Mouse (Mus musculus) kidney, embryonic 14.5 days (tissue): ENCODE measurements around the gene Zdhhc13. TPM values are rescaled to one million over a fixed set of nuclear protein-coding genes. Genes with fewer than 3 reads are reported as not detected.

Experiments
- ATAC-seq: fragments of 200-750 bp; cut with Nextera tagmentation; 2 replicates; pipeline ENCODE4 v1.8.0; 2017; ENCODE audit warnings: moderate number of reproducible peaks, mild to moderate bottlenecking, moderate TSS enrichment, moderate library complexity; ENCODE audit not compliant: low FRiP score, low TSS enrichment
- H3K27ac ChIP-seq: fragments of 300-500 bp; sonication (generic); 2 replicates; pipeline ENCODE4 v1.5.1; 2014; ENCODE audit warnings: low read depth, mild to moderate bottlenecking, low read length, moderate library complexity, mixed read lengths
- H3K27me3 ChIP-seq: fragments of 300-500 bp; sonication (generic); 2 replicates; pipeline ENCODE4 v1.6.1; 2014; ENCODE audit warnings: mild to moderate bottlenecking, low read length; ENCODE audit not compliant: control insufficient read depth, insufficient read depth
- H3K36me3 ChIP-seq: fragments of 300-500 bp; sonication (generic); 2 replicates; pipeline ENCODE4 v1.6.1; 2014; ENCODE audit warnings: low read length, mixed read lengths; ENCODE audit not compliant: control insufficient read depth, insufficient read depth
- H3K4me1 ChIP-seq: fragments of 300-500 bp; sonication (generic); 2 replicates; pipeline ENCODE4 v1.6.1; 2014; ENCODE audit warnings: low read length, mixed read lengths; ENCODE audit not compliant: control insufficient read depth, insufficient read depth
- H3K4me2 ChIP-seq: fragments of 300-500 bp; sonication (generic); replicated peaks from 2 replicates; pipeline ENCODE4 v1.6.1; 2014; ENCODE audit warnings: low read depth, mild to moderate bottlenecking, low read length
- H3K4me3 ChIP-seq: fragments of 300-500 bp; sonication (generic); 2 replicates; pipeline ENCODE4 v1.5.1; 2014; ENCODE audit warnings: mild to moderate bottlenecking, low read length
- H3K9ac ChIP-seq: fragments of 300-500 bp; sonication (generic); 2 replicates; pipeline ENCODE4 v1.6.1; 2014; ENCODE audit warnings: low read depth, mild to moderate bottlenecking, low read length, moderate library complexity
- H3K9me3 ChIP-seq: fragments of 300-500 bp; sonication (generic); 2 replicates; pipeline ENCODE4 v1.6.1; 2016; ENCODE audit warnings: low read length; ENCODE audit not compliant: control insufficient read depth
- WGBS: fragments of 180-500 bp; shearing (Covaris S2); extraction: QIAGEN DNeasy Blood & Tissue Kit; methylation state at CpG from one replicate; pipeline ENCODE4 v1.1.7; 2014; 5-methylcytosine and 5-hydroxymethylcytosine counted together
- polyA plus RNA-seq: library from polyadenylated mRNA; unstranded; fragments of >200 nt; fragmentation: Nextera tagmentation; extraction: Ambion mirVana; gene quantifications from 2 replicates; pipeline ENCODE4 v1.2.1, GENCODE M21; 2014

Gene Zdhhc13
- polyA plus RNA-seq, 1 experiment from 2014 or later, result 52.8 TPM

DNA sequence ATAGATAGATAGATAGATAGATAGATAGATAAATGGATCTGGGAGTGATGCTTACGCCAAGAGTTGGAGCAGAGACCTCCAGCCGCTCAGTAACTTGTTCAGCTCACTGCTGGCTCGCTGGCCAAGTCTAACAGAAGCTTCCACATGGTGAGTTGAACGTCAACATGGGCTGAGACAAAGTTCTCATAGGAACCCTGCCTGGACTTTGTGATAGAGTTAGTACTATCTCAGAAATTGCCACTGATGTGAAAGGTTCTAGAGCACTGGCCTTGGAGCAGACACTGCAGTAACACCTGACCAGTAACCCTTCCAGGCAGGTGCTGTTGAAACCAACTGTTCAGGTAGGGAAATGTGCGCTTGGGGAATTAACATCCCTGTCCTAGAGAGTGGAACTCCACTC lies 54.7 kb downstream of the Zdhhc13 start:
- no peaks in the 10 kb centered on the region for H3K36me3 ChIP-seq
- ATAC-seq, result no peak
- WGBS, result 83% methylated on average over 5 of the region's 5 CpGs
- no peak overlapping the region for H3K4me2 ChIP-seq
- H3K4me1 ChIP-seq, result 0 out of 2 replicates have a peak, but pooled peaks cover 5% of the 10 kb centered on the region
- no peak overlapping the region for H3K27ac ChIP-seq
- H3K9ac ChIP-seq, result no peak overlapping the region
- H3K4me3 ChIP-seq, result no peak overlapping the region
- no peaks in the 10 kb centered on the region for H3K9me3 ChIP-seq
- H3K27me3 ChIP-seq, result no peaks in the 10 kb centered on the region

- Histone ChIP-seq H3K36me3 (no peaks in the 10 kb centered on the region), H3K27ac (no peak overlapping the region), H3K4me1 (0 out of 2 replicates have a peak, but pooled peaks cover 5% of the 10 kb centered on the region), H3K4me2 (no peak overlapping the region), H3K9me3 (no peaks in the 10 kb centered on the region), H3K27me3 (no peaks in the 10 kb centered on the region), H3K9ac (no peak overlapping the region), H3K4me3 (no peak overlapping the region)
- 60% methylated on average over 12 of the region's 12 CpGs for WGBS
- peak; percentile 66; the same call in 1 of the 2 replicates for ATAC-seq
Observed at GRCm38 (mm10) chr7:48845213-48845973, 56.6 kb downstream of the Zdhhc13 start.

DNA sequence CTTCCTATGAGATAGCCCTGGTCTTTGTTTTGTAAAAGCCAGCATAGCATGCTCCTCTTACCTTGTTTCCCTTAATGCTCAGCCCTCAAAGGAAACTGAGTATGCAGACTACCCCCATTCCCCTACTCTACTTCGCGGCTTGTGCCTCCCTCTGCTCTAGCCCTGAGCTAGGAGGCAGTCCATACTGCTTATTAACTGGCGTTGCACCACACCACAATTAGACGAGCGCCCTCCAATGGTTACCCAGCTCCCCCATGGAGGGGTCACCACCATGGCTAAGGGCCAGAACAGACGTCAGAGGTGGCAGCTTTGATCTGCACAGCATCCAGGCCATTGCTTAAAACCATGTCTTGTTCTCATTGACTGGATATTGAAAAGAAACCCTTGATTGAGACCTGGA lies 58.0 kb downstream of the Zdhhc13 start:
- H3K4me2 ChIP-seq, result no peak overlapping the region
- H3K27ac ChIP-seq, result no peak overlapping the region
- no peaks in the 10 kb centered on the region for H3K9me3 ChIP-seq
- H3K4me3 ChIP-seq, result no peak overlapping the region
- H3K27me3 ChIP-seq, result no peaks in the 10 kb centered on the region
- H3K9ac ChIP-seq, result no peak overlapping the region
- H3K36me3 ChIP-seq, result no peaks in the 10 kb centered on the region
- no peak for ATAC-seq
- H3K4me1 ChIP-seq, result 0 out of 2 replicates have a peak, but pooled peaks cover 5% of the 10 kb centered on the region
- 68% methylated on average over 6 of the region's 6 CpGs for WGBS

- H3K27me3 ChIP-seq, result no peaks in the 10 kb centered on the region
- no peak for ATAC-seq
Observed at GRCm38 (mm10) chr7:48847820-48848650, 59.2 kb downstream of the Zdhhc13 start, which contains the start of gene Csrp3. Gene Csrp3 (minus strand): TSS chr7:48848033.

DNA sequence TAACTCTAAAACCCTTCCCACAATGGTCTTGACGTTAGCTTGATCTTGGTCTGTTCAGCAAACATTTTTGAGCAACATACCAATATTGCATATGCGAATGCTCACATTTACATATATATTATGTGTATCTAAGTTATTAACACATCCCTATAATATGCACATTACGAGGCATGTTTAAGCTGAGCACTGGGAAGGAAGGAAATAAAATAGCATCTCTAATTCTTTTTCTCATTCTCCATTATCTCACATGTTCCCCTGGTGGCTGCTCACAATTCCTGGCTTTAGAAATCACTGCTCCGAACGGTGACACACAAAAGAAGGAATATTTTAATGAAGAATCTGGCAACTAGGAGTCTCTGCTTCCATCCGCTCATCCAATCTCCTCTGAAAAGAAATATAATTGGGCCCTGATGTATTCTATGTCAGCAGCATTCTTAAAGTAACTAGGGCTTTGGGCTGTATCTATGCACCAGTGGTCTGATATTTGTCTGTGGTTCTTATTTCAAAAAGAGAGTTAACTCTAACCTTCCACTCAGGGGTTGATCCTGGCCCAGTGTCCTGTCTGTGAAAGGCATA lies 62.8 kb downstream of the Zdhhc13 start:
- WGBS, result 88% methylated on average over 6 of the region's 6 CpGs
- Histone ChIP-seq H3K36me3 (no peaks in the 10 kb centered on the region), H3K4me2 (no peak overlapping the region)

More at GRCm38 (mm10) chr7:48847820-48848650, 59.2 kb downstream of the Zdhhc13 start, which contains the start of gene Csrp3:
- WGBS, result 58% methylated on average over 11 of the region's 11 CpGs
- Histone ChIP-seq H3K4me2 (no peak within 1 kb of the TSS), H3K36me3 (no peaks in the 10 kb centered on the region), H3K4me1 (0 out of 2 replicates have a peak, but pooled peaks cover 5% of the 10 kb centered on the region), H3K27ac (no peak within 1 kb of the TSS), H3K9ac (no peak within 1 kb of the TSS), H3K9me3 (no peaks in the 10 kb centered on the region), H3K4me3 (no peak within 1 kb of the TSS)

DNA sequence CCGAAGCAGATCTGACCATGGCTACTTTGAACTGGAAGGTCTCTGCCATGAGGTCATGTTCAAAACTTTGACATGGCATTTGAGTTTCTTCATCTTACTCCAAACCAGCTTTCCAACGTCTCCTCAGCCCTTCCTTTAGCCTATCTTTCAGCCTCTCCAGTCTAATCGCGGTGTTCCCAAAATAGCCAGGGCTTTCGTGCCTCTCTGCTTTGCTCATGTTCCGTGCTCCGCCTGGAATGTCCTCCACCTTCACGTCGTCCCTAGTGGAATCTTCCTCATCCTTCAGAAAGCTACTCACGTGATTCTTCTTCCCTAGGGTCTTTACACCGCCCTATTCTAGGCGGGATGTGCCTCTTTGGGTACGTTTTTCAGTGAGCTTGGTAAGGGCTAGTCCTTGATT lies 64.7 kb downstream of the Zdhhc13 start:
- Histone ChIP-seq H3K36me3 (no peaks in the 10 kb centered on the region), H3K9me3 (no peaks in the 10 kb centered on the region), H3K4me3 (no peak overlapping the region), H3K27ac (no peak overlapping the region), H3K4me1 (no peaks in the 10 kb centered on the region), H3K4me2 (no peak overlapping the region), H3K9ac (no peak overlapping the region), H3K27me3 (no peaks in the 10 kb centered on the region)
- ATAC-seq, result no peak
- 85% methylated on average over 13 of the region's 13 CpGs for WGBS

More for the DNA sequence above, 62.8 kb downstream of the Zdhhc13 start:
- Histone ChIP-seq H3K4me3 (no peak overlapping the region), H3K27ac (no peak overlapping the region), H3K9ac (no peak overlapping the region), H3K4me1 (no peaks in the 10 kb centered on the region), H3K27me3 (no peaks in the 10 kb centered on the region), H3K9me3 (no peaks in the 10 kb centered on the region)
- no peak for ATAC-seq

DNA sequence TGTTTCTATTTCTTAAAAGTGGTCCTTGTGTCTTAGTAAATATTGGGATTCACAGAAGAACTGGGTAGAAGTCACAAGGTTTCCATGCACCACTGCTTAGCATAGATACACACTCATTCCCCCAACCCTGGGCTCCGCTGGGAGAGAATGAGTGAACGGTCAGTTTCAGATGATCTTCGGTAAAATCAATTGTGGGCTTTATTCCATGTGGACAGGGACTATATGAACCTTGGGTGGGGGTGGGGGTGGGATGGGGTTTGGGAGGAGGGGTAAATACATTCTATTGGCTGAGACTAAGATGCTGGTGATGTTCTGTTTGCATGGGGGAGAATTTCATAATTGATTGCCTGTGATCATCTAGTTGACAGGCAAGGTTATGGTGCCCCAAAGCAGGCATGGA lies 66.7 kb downstream of the Zdhhc13 start:
- Histone ChIP-seq H3K9me3 (no peaks in the 10 kb centered on the region), H3K4me2 (no peak overlapping the region), H3K36me3 (no peaks in the 10 kb centered on the region), H3K27ac (no peak overlapping the region), H3K4me1 (no peaks in the 10 kb centered on the region), H3K9ac (no peak overlapping the region), H3K27me3 (no peaks in the 10 kb centered on the region), H3K4me3 (no peak overlapping the region)
- no peak for ATAC-seq
- WGBS, result 94% methylated on average over 3 of the region's 3 CpGs

GRCm38 (mm10) chr7:48858257-48858656 lies 69.5 kb downstream of the Zdhhc13 start:
- no peaks in the 10 kb centered on the region for H3K9me3 ChIP-seq
- no peaks in the 10 kb centered on the region for H3K4me1 ChIP-seq
- no peak overlapping the region for H3K9ac ChIP-seq
- H3K36me3 ChIP-seq, result no peaks in the 10 kb centered on the region
- no peaks in the 10 kb centered on the region for H3K27me3 ChIP-seq
- H3K4me3 ChIP-seq, result no peak overlapping the region
- ATAC-seq, result no peak
- 50% methylated on average over 1 of the region's 1 CpGs for WGBS
- no peak overlapping the region for H3K27ac ChIP-seq
- H3K4me2 ChIP-seq, result no peak overlapping the region
